Mouse (Mus musculus) adrenal gland, postnatal 14 days (tissue): ENCODE data around the gene Nap1l1. TPM values are rescaled to one million over a fixed set of nuclear protein-coding genes. Genes with fewer than 3 reads are reported as not detected.

Source experiments
- total RNA-seq: library from RNA; stranded (reverse); gene quantifications from 2 replicates; pipeline ENCODE4 v1.2.3, GENCODE M21; 2021

Gene Nap1l1
- total RNA-seq, 1 experiment from 2014 or later: 153 TPM

Other genes starting within 250 kb of the Nap1l1 start
- 4.2 and 6.0 TPM in 2 replicates for gene Bbs10, start 174.5 kb upstream of the Nap1l1 start, total RNA-seq
- 50.8 and 76.7 TPM in 2 replicates for gene Phlda1, start 33.1 kb downstream of the Nap1l1 start, total RNA-seq